ENCODE assay signal across 10 mouse cellular contexts in genomic region chr4:139596715-139597114, GRCm38 (mm10). TPM values are rescaled to one million over a fixed set of nuclear protein-coding genes. Genes with fewer than 3 reads are reported as not detected.
DNase-seq lines count a peak whose midpoint lies in the region; ATAC-seq and TF ChIP-seq lines count a peak whose summit lies in the region.
"Had no signal": no experiment of that assay in that cellular context is flagged by ENCODE, and none has a peak within 500 bp of the region (broad histone marks: within the 10 kb centered on the region; RNA-seq: fewer than 3 reads in every experiment).

No protein-coding gene starts in this region.

- DNase-seq in gastrocnemius, adult 2 months, result no peak
- DNase-seq in gastrocnemius, adult 18-20 months (ENCODE audit: low spot score), result no peak
- peak; percentile 49 for DNase-seq in retina, postnatal 1 day
- no peak for DNase-seq in retina, embryonic 14.5 days (ENCODE audit: low spot score)
- peak; percentile 59 for DNase-seq in limb, embryonic 10.5 days (ENCODE audit: low spot score)
- no peak for DNase-seq in adrenal gland, postnatal 10 days
- DNase-seq: kidney, adult 11 months had no signal

- TF ChIP-seq POLR2A in olfactory bulb, adult 2 months (IDR thresholded peaks at IDR 0.05; ENCODE audit: insufficient read depth, low read depth, low read length), result no peak

- H3K36me3 ChIP-seq in limb, embryonic 10.5 days, result no peaks in the 10 kb centered on the region
- H3K36me3 ChIP-seq: liver, embryonic 12.5 days had no signal

- peaks cover 100% of the 10 kb centered on the region for H3K4me1 ChIP-seq in limb, embryonic 10.5 days
- H3K4me1 ChIP-seq in olfactory bulb, adult 2 months (ENCODE audit: control insufficient read depth, insufficient read depth, low read length), result peaks cover 62% of the 10 kb centered on the region

- intact Hi-C loops in gastrocnemius, adult 2 months (cut with DNase I), result no loop called here

- H3K4me3 ChIP-seq in gastrocnemius, adult 2 months, result no peak overlapping the region
- 0 out of 2 replicates have a peak overlapping the region, but pooled peaks have one; percentile 39 for H3K4me3 ChIP-seq in limb, embryonic 10.5 days
- H3K4me3 ChIP-seq in olfactory bulb, adult 2 months (ENCODE audit: insufficient read depth, low read depth, low read length), result no peak overlapping the region
- H3K4me3 ChIP-seq: liver, embryonic 12.5 days had no signal

- no peaks in the 10 kb centered on the region for H3K27me3 ChIP-seq in limb, embryonic 10.5 days (ENCODE audit: low read depth, poor library complexity, severe bottlenecking)

- 27% methylated on average over 9 of the region's 9 CpGs for WGBS in limb, embryonic 10.5 days
- WGBS in olfactory bulb, adult 2 months, result 56% methylated on average over 9 of the region's 9 CpGs

- H3K9me3 ChIP-seq in limb, embryonic 10.5 days (replicated peaks), result no peaks in the 10 kb centered on the region
- H3K9me3 ChIP-seq: liver, embryonic 12.5 days had no signal

- ATAC-seq in erythroid progenitor cell, adult 5-6 weeks (replicated peaks; ENCODE audit: low FRiP score, poor library complexity, severe bottlenecking), result no peak
- ATAC-seq: liver, embryonic 12.5 days had no signal

- H3K27ac ChIP-seq in gastrocnemius, adult 2 months, result peak overlapping the region; percentile 82
- H3K27ac ChIP-seq in limb, embryonic 10.5 days, result peak overlapping the region; percentile 91
- peak overlapping the region; percentile 46; the same call in 1 of the 2 replicates for H3K27ac ChIP-seq in olfactory bulb, adult 2 months (ENCODE audit: insufficient read depth, low read depth, low read length)

- TF ChIP-seq CTCF in gastrocnemius, adult 2 months (IDR thresholded peaks at IDR 0.05), result no peak
- no peak for TF ChIP-seq CTCF in olfactory bulb, adult 2 months (IDR thresholded peaks at IDR 0.05; ENCODE audit: insufficient read depth, low read depth, low read length)

RNA-seq across cellular contexts. Expression of gene Gm21969, which starts 6.3 kb away (rescaled TPM):
- not detected for total RNA-seq in gastrocnemius, adult 2 months (2021)
- not detected for total RNA-seq in gastrocnemius, adult 18-20 months (2021)
- polyA plus RNA-seq in limb, embryonic 10.5 days (2016; fragmentation: Nextera tagmentation; extraction: Ambion mirVana), result not detected in 2 replicates
- polyA plus RNA-seq in olfactory bulb, adult 2 months (2012; ENCODE audit: insufficient read depth, insufficient read length, low replicate concordance, missing spikeins), result not detected in 2 replicates
- not detected for total RNA-seq in adrenal gland, postnatal 10 days (2021)
- not detected in 2 replicates for total RNA-seq in erythroid progenitor cell, adult 5-6 weeks (2015; ENCODE audit: low replicate concordance)
- total RNA-seq in erythroid progenitor cell, adult 5-6 weeks (2017; ENCODE audit: low replicate concordance), result not detected in 2 replicates
- polyA plus RNA-seq: liver, embryonic 12.5 days had no signal

RNA-seq across cellular contexts. Expression of gene Aldh4a1, which starts 26.0 kb away (rescaled TPM):
- total RNA-seq in gastrocnemius, adult 2 months (2021), result 10 to 100 TPM; 58.2 to 75.6 TPM
- total RNA-seq in gastrocnemius, adult 18-20 months (2021), result 10 to 100 TPM; 57.6 to 64.8 TPM
- polyA plus RNA-seq in limb, embryonic 10.5 days (2016; fragmentation: Nextera tagmentation; extraction: Ambion mirVana), result 25.5 and 26.0 TPM in 2 replicates
- not detected in 2 replicates for polyA plus RNA-seq in olfactory bulb, adult 2 months (2012; ENCODE audit: insufficient read depth, insufficient read length, low replicate concordance, missing spikeins)
- total RNA-seq in adrenal gland, postnatal 10 days (2021), result 10 to 100 TPM; 62.7 to 84.6 TPM
- 1.7 and 1.8 TPM in 2 replicates for total RNA-seq in erythroid progenitor cell, adult 5-6 weeks (2015; ENCODE audit: low replicate concordance)
- 0.30 and 4.7 TPM in 2 replicates for total RNA-seq in erythroid progenitor cell, adult 5-6 weeks (2017; ENCODE audit: low replicate concordance)

RNA-seq across cellular contexts. Expression of gene Tas1r2, which starts 56.6 kb away (rescaled TPM):
- total RNA-seq in gastrocnemius, adult 2 months (2021), result not detected
- total RNA-seq in gastrocnemius, adult 18-20 months (2021), result not detected
- polyA plus RNA-seq in limb, embryonic 10.5 days (2016; fragmentation: Nextera tagmentation; extraction: Ambion mirVana), result not detected in 2 replicates
- not detected in 2 replicates for polyA plus RNA-seq in olfactory bulb, adult 2 months (2012; ENCODE audit: insufficient read depth, insufficient read length, low replicate concordance, missing spikeins)
- total RNA-seq in adrenal gland, postnatal 10 days (2021), result not detected
- total RNA-seq in erythroid progenitor cell, adult 5-6 weeks (2015; ENCODE audit: low replicate concordance), result not detected in 2 replicates
- total RNA-seq in erythroid progenitor cell, adult 5-6 weeks (2017; ENCODE audit: low replicate concordance), result not detected in 2 replicates
- polyA plus RNA-seq: liver, embryonic 12.5 days had no signal

Comparison
In these comparisons a context has a peak if more than half of its experiments do, and no peak if none do; other contexts are left out.
1. DNase-seq: peak in retina, postnatal 1 day (single experiment) and limb, embryonic 10.5 days (single experiment); none in gastrocnemius, adult 2 months (single experiment), gastrocnemius, adult 18-20 months (single experiment), retina, embryonic 14.5 days (single experiment) and adrenal gland, postnatal 10 days (single experiment).
2. RNA of gene Aldh4a1, which starts 26.0 kb away (total RNA-seq): 62.7 to 84.6 TPM in adrenal gland, postnatal 10 days, 58.2 to 75.6 TPM in gastrocnemius, adult 2 months and 57.6 to 64.8 TPM in gastrocnemius, adult 18-20 months; 0.30 to 4.7 TPM in erythroid progenitor cell, adult 5-6 weeks; every median in the first group is over 10 times any median in the second.
3. Peak in every context shown above with its lines, with median percentiles within 50 percentile points of each other: H3K27ac ChIP-seq.